Mouse (Mus musculus): ENCODE data around the gene Meis1.

The Meis1 gene

DNA sequence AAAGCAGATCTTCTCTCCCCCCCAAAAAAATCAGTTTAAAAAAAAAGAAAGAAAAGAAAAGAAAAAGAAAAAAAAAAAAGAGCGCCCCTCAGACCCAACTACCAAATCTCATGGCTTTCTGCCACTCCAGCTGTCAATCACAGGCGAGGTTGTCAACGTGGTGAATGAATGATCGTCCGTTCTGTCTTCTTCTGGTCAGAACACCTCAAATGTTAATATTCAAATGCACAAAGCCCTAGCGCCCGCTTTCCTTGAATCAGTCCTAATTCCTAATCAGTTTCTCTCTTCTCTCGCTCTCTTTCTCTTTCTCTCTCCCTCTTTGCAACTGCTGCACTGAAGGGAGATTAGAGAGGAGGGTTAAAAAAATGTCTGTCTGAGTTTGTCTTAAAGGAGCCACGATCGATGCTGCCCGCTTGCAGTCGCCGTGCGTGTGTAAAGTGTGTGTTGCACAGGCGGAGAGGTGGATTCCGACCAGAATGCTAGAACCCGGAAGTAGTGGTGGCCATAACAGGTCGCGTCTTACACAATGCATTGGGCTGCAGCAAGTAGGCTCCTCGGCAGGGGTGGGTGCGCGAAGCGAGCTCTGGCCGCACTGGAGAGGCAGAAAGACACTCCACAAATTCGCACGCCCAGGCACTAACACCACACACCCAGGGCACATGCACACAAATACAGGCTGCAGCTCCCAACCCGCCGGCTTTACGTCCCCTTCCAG lies at the start of gene Meis1:
TSS of gene Meis1 (minus strand) at position 497 of the 715 bp plus-strand sequence.
- DNase-seq (ENCODE audit: low read depth, low spot score): peak; percentile 88

GRCm38 (mm10) chr11:19067334-19067733 lies 48.5 kb upstream of the Meis1 start:
- DNase-seq (ENCODE audit: low read depth, low spot score): no peak

GRCm38 (mm10) chr11:19049276-19049675 lies 30.5 kb upstream of the Meis1 start:
- no peak for DNase-seq (ENCODE audit: low read depth, low spot score)

GRCm38 (mm10) chr11:19036595-19037166 lies 17.9 kb upstream of the Meis1 start:
- no peak for DNase-seq (ENCODE audit: low read depth, low spot score)

DNA sequence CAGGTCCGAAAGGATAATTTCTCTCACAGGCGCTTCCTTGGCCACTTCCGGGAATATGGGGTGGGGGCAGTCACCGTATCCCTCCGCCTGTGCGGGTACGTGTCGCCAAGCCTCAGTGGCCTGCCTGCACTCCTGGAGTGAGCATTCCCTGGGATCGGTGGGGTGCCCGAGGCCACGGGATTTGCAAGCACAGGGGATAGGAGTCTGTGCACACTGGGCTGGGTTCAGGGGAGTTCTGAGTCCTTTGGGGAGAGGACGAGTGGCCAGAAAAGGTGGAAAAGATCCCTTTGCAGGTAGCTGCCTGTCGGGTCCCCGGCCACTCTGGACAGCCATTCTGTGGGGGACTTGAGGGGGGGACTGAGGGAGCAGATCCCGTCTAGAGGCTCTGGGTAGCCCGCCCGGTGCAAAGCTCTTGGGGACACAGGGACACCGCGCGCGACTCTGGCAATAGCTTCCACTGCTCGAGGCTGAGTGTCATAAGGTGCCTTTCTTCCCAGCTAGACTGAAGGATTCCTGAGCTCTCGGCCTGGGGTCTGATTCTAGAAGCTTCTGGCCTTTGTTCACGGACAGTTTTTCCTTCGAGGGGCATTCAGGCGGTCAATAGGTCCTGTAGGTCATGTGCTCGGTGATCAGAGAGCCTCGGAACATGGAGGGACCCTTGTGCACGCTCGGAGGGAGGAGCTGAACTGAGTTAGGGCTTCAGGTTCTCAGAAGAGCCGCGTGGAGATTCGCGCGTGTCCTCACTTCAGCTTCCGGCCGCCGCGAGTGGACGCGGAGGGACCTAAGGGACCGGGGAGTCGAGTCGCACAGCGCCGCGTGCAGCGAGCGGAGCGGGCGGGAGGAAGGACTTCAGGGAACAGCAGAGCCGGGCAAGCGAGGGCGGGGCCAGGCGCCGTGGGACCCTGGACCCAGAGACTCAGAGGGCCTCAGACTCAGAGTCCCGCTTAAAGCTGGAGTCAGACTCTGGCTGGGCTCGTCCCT lies 8.1 kb upstream of the Meis1 start:
- DNase-seq (ENCODE audit: low read depth, low spot score): peak; percentile 60

DNA sequence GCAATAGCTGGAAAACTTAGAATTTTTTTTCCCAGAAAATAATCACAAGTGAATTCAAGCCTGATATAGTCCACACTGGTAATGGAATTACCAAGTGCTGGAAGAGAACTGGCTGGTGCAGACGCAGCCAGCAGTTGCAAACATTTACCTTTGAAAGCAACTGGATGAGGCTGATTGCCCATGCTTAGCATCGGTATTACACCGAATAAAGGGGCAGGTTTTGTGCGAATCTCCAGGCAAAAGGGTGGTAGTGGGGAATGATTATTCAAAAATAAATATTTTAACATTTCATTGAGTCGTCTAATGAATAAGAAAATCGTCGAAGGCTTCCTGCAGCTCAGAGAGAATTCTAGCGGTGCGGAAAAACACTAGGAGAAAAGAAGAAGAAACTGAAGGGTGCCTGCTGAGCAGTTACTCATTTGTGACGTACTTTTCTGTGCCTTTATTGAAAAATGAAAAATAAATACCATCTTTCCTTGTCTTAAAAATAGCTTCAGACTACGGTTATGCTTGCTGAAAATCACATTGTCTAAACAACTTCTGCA lies 7.3 kb upstream of the Meis1 start:
- DNase-seq (ENCODE audit: low read depth, low spot score): peak; percentile 58

DNA sequence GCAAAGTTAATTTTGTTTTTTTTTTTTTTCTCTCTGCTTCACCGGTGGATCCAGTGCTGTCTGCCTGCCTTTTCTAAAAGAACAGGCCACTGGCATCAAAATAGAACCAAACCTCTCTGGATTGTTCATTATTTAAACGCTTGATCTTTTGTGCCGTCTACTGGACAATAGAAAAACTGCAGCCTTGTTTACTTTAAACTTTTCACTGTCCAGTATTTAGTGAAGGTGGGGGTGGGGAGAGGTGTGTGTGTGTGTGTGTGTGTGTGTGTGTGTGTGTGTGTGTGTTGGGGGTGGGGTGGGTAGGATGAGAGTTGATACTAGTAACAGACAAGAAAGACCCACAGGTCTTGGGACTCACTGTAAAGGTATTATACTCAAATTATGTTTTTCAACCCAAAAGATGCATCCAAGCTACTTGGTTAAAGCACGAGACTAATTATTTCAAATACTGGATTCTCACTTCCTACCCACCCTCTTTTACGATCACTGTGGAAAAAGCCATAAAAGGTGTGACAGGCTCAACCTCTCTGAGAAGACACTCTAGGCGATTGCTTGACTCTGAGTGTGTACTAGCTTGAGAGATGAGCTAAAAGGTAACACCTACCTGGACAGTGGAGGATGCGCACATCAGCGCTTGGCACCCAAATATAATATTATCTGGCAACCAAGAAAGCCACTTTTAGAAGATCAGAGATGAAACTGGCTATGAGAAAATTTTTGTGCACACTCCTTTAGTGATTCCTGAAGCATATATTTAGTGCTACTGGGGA lies 5.9 kb upstream of the Meis1 start:
- DNase-seq (ENCODE audit: low read depth, low spot score): peak; percentile 68

DNA sequence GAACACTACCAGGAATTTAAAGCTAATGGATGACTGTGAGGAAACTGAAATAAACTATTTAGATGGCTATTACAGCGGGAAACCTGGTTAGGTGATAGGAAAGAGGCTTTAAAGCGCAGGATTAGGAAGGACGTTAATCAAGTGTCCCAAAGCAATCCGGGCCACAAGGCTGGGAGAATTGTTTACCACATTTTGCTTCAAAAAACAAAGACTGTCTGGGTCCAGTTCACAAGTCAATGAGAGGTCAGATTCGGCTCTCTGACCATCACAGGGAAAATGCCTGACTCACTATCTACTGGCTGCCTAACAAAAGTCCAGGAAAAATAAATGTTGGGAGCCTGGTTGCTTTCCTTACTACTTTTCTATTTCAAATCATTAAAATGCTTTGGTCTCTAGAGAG lies 4.6 kb upstream of the Meis1 start:
- DNase-seq (ENCODE audit: low read depth, low spot score): no peak

DNA sequence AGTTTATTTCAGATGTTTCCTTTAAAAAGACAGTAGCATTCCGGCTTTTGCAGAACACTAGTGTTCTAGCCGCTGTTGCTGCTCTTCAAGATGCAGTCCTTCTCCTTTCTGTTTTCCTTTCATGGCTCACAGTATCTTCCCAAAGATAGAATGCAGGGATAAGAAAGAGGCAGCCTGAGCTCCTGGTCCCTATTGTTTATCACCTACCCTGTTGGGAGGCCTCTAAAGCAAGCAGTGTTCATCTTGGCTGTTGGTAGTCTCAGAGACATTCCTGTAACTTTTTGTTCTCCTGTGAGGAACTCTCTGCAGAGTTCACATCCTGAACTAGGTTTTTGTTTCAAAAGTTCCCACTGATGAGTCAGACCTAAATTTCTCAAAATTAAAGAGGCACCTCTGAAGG lies 3.8 kb upstream of the Meis1 start:
- DNase-seq (ENCODE audit: low read depth, low spot score): no peak

- DNase-seq (ENCODE audit: low read depth, low spot score): peak; percentile 54
Measured at GRCm38 (mm10) chr11:19020951-19021710, 2.3 kb upstream of the Meis1 start.

DNA sequence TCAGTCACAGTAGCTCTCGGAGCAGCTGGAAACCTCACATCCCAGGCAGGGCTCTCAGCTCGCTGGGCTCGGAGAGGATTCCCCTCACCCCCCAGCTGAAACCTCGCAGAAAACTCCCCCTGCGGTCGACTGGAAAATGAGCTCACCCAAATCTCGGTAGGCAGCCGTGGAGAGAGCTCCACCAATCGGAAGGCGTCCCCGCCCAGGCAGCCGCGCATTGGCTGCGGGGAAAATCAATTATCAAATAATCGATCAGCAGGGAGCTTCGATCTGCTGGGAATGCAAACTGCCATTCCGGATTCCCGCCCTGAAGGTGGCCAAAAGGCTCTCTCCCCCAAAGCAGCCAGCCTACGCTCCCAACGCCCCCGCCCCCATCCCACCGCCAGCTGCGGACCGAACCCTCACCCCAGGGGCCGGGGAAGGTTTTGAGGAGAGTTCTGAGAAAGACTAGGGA lies 1.6 kb upstream of the Meis1 start:
- peak; percentile 96 for DNase-seq (ENCODE audit: low read depth, low spot score)

- peak; percentile 59 for DNase-seq (ENCODE audit: low read depth, low spot score)
Measured at GRCm38 (mm10) chr11:19019204-19020171, 703 bp upstream of the Meis1 start.

GRCm38 (mm10) chr11:19017719-19018413 lies 919 bp downstream of the Meis1 start:
- no peak for DNase-seq (ENCODE audit: low read depth, low spot score)

DNA sequence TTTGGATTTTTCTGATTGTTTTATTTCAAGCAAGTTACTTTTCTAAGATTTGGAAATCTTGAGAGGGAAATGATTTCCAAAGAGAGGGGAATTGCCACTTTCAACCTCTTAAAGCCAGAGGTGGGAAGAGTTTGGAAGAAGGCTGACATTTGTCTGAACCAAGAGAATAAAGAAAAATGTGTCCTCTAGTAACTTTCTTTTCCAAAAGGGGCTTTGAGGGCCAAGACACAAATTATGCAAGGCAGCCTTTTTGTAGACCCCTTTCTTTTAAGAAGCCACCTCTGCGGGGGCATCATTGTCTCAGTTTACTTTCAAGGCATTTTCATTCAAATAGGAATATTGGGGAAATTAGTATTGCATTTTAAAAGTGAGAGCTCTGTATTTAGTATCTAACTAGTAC lies 1.5 kb downstream of the Meis1 start:
- no peak for DNase-seq (ENCODE audit: low read depth, low spot score)

GRCm38 (mm10) chr11:19016481-19017220 lies 2.1 kb downstream of the Meis1 start:
- DNase-seq (ENCODE audit: low read depth, low spot score): no peak

GRCm38 (mm10) chr11:19015731-19016461 lies 2.9 kb downstream of the Meis1 start:
- DNase-seq (ENCODE audit: low read depth, low spot score): peak; percentile 57

GRCm38 (mm10) chr11:19015381-19015730 lies 3.4 kb downstream of the Meis1 start:
- no peak for DNase-seq (ENCODE audit: low read depth, low spot score)

Measured in ES-CJ7 (cell line).